Mouse (Mus musculus) embryonic fibroblast, embryonic 13.5 days (primary cell): Measurements from ENCODE around the gene Tigit.

Experiments used
- CTCF ChIP-seq: IDR thresholded peaks from 2 replicates; pipeline ENCODE4 v1.5.1; 2011; ENCODE audit warnings: mild to moderate bottlenecking, control low read depth, low read length, moderate library complexity, borderline replicate concordance; ENCODE audit not compliant: insufficient read depth
- POLR2A ChIP-seq: IDR thresholded peaks from 2 replicates; pipeline ENCODE4 v1.6.1; 2011; ENCODE audit warnings: low read depth, mild to moderate bottlenecking, control low read depth, low read length, moderate library complexity

DNA sequence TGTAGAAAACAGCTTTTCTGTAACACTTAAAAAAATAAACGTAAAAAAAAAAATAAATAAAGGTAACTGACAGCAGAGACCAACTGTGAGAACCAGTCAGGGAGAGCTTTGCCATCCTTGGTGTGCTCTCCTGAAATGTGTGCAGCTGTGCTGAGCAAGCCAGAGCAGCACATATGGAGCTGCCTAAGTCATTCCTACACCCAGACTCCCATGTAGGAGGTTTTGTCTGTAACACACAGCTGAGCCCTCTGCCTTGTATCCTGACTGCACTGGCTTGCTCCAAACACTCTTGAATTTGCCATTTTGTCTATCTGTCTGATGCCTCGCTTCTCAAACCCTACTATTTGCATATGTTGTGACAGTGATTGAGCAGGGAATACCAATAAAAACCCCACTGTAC, 27.0 kb upstream of the Tigit start:
- no peak for TF ChIP-seq POLR2A
- no peak for TF ChIP-seq CTCF
